Mouse (Mus musculus) spleen, adult 2 months (tissue): Measurements from ENCODE around the gene Pus7. TPM values are rescaled to one million over a fixed set of nuclear protein-coding genes. Genes with fewer than 3 reads are reported as not detected.
"Not testable (repeated sequence)": the region's sequence is repeated elsewhere in the genome, so short reads cannot be mapped to it uniquely, and the experiment has no call there.

Experiments
- DNase-seq, 2 experiments: peaks; one replicate each; pipeline versions ENCODE4 v3.0.0 to v3.0.0-alpha.2; 2012 to 2021; ENCODE audit warnings: low spot score in 2 of 2, low read depth in 1 of 2
- H3K27ac ChIP-seq: fragments of 200-500 bp; 2 replicates; pipeline ENCODE4 v1.5.1; 2012; ENCODE audit warnings: low read length, inconsistent platforms; ENCODE audit not compliant: insufficient read depth
- H3K27me3 ChIP-seq: fragments of 200-500 bp; 2 replicates; pipeline ENCODE4 v1.6.1; 2012; ENCODE audit warnings: mild to moderate bottlenecking, moderate library complexity, low read length, inconsistent platforms; ENCODE audit not compliant: control insufficient read depth, insufficient read depth
- H3K36me3 ChIP-seq: fragments of 200-500 bp; 2 replicates; pipeline ENCODE4 v1.6.1; 2012; ENCODE audit warnings: mild to moderate bottlenecking, low read length, inconsistent platforms; ENCODE audit not compliant: control insufficient read depth, insufficient read depth
- H3K4me1 ChIP-seq: fragments of 200-500 bp; 2 replicates; pipeline ENCODE4 v1.6.1; 2011; ENCODE audit warnings: inconsistent platforms; ENCODE audit not compliant: control insufficient read depth, insufficient read depth, insufficient read length
- H3K4me3 ChIP-seq: fragments of 200-500 bp; 2 replicates; pipeline ENCODE4 v1.5.1; 2011; ENCODE audit warnings: mild to moderate bottlenecking, inconsistent platforms; ENCODE audit not compliant: insufficient read depth, insufficient read length; ENCODE audit errors: extremely low read depth
- CTCF ChIP-seq: fragments of 200-500 bp; IDR thresholded peaks from 2 replicates; pipeline ENCODE4 v1.5.1; 2011; ENCODE audit warnings: mild to moderate bottlenecking, inconsistent platforms; ENCODE audit not compliant: insufficient read depth, insufficient read length, insufficient replicate concordance; ENCODE audit errors: extremely low read depth
- POLR2A ChIP-seq: fragments of 200-500 bp; IDR thresholded peaks from 2 replicates; pipeline ENCODE4 v1.6.1; 2011; ENCODE audit warnings: low read depth, low read length, inconsistent platforms
- WGBS: fragments of 180-500 bp; shearing (Covaris S2); methylation state at CpG from one replicate; pipeline ENCODE4 v1.1.7; 2018; 5-methylcytosine and 5-hydroxymethylcytosine counted together
- polyA plus RNA-seq: library from polyadenylated mRNA; depleted of rRNA; stranded (reverse); fragments of >200 nt; gene quantifications from 2 replicates; pipeline ENCODE4 v1.2.3, GENCODE M21; 2012

The Pus7 gene
- polyA plus RNA-seq, 1 experiment: 2.4 TPM

DNA sequence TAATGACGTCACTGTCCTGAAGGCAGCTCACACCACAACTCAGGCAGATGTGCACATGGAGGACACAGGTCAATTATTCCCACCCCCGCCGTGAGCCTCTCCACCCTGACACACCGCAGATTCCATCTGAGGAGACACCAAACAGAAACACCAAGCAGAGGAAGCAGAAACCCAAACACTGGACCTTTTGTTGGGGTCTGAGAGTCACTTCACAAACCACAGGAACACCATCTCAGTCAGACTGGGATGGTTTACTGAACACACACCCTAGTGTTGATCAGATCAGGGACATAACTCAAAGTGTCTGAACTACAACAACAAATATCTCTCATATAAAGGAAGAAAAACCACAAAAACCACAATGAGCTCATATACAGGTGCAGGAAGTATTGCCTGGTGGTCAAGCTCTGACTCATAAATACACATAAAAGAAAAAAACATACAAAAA is 64.6 kb downstream of the Pus7 start:
- no peak for TF ChIP-seq CTCF
- no peak for TF ChIP-seq POLR2A
- DNase-seq: peak in 1 of 2 experiments; percentile 52
- H3K27ac ChIP-seq: peak overlapping the region; percentile 36

DNA sequence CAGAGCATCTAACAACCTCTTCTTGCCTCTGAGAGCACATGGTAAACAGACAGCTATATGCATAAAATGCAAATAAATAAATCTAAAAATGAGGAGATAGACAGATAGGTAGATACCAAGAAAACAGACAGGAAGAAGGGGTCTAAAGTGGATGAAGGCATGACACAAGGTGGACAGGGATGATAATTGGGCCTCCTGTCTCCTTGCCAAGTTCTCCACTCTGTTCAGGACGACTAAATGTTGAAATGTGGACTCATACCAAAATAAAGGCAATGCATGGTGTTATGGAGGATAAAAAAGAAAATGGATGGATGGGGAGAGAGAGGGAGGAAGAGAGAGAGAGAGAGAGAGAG is 65.4 kb downstream of the Pus7 start:
- no peak for DNase-seq
- peaks cover 16% of the 10 kb centered on the region; the same call in 1 of the 2 replicates for H3K4me1 ChIP-seq
- TF ChIP-seq CTCF (no peak), POLR2A (no peak)
- WGBS: 75% methylated on average over 1 of the region's 1 CpGs
- H3K27ac ChIP-seq: no peak overlapping the region
- no peak overlapping the region for H3K4me3 ChIP-seq
- H3K27me3 ChIP-seq: no peaks in the 10 kb centered on the region
- H3K36me3 ChIP-seq: no peaks in the 10 kb centered on the region

More for the DNA sequence above, 64.6 kb downstream of the Pus7 start:
- Histone ChIP-seq H3K4me3 (no peak overlapping the region), H3K36me3 (no peaks in the 10 kb centered on the region), H3K27me3 (no peaks in the 10 kb centered on the region), H3K4me1 (peaks cover 16% of the 10 kb centered on the region; the same call in 1 of the 2 replicates)
- 18% methylated on average over 4 of the region's 4 CpGs for WGBS

GRCm38 (mm10) chr5:23717469-23718181 is 65.9 kb downstream of the Pus7 start:
- H3K27ac ChIP-seq: no peak overlapping the region
- TF ChIP-seq CTCF: no peak
- TF ChIP-seq POLR2A: no peak
- H3K27me3 ChIP-seq: no peaks in the 10 kb centered on the region
- H3K36me3 ChIP-seq: no peaks in the 10 kb centered on the region
- 74% methylated on average over 3 of the region's 3 CpGs for WGBS
- no peak for DNase-seq
- H3K4me1 ChIP-seq: peaks cover 16% of the 10 kb centered on the region; the same call in 1 of the 2 replicates
- H3K4me3 ChIP-seq: no peak overlapping the region

DNA sequence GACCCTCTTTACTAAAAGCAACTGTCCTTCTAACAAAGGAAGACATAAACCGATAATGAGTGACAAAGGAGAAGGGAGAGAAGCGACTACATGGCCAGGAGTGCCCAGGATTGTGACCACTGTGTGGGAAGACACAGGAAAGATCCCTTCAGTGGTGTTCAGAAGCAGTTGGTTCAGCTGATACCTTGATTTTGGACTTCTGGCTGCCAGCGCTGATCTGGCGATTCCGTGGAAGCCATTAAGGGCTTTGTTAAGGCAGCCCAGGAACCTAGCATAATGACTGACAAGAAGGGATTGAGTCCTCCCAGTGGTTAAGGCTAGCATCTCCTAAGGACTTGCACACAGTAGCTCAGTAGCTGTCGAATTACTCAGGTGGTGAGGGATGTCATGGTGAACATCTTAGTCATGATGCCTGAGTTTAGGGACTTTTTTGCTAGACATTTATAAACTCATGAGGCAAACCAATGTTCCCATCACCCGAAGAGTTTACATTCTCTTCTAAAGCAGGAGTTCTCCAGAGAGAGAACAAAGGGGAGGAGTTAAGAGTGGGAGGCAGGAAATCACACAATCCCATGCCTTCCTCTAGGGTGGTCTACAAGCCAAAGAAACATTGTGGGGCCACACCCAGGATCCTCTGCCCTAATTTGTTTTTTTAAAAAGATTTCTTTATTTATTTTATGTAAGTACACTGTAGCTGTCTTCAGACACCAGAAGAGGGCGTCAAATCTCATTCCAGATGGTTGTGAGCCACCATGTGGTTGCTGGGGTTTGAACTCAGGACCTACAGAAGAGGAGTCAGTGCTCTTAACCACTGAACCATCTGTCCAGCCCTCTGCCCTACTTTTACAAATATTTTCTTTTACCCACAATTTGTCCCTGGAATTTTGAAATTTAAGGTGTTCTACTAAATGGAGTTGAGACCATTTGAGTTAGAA is 69.8 kb downstream of the Pus7 start:
- DNase-seq: no peak
- TF ChIP-seq CTCF (no peak), POLR2A (no peak)
- Histone ChIP-seq H3K4me1 (peaks cover 6% of the 10 kb centered on the region; the same call in 1 of the 2 replicates), H3K4me3 (no peak overlapping the region), H3K27ac (no peak overlapping the region), H3K36me3 (no peaks in the 10 kb centered on the region; the same call in 1 of the 2 replicates), H3K27me3 (no peaks in the 10 kb centered on the region)
- WGBS: 90% methylated on average over 8 of the region's 8 CpGs

GRCm38 (mm10) chr5:23712130-23713001 is 71.1 kb downstream of the Pus7 start:
- 5% methylated on average over 60 of the region's 60 CpGs for WGBS
- peak overlapping the region; percentile 34 for H3K27ac ChIP-seq
- peak; percentile 11 to 81 for DNase-seq
- H3K4me1 ChIP-seq: no peaks in the 10 kb centered on the region
- H3K4me3 ChIP-seq: peak overlapping the region; percentile 71
- TF ChIP-seq CTCF (no peak), POLR2A (peak; percentile 12; the same call in 1 of the 2 replicates)
- no peaks in the 10 kb centered on the region; the same call in 1 of the 2 replicates for H3K36me3 ChIP-seq
- H3K27me3 ChIP-seq: no peaks in the 10 kb centered on the region

DNA sequence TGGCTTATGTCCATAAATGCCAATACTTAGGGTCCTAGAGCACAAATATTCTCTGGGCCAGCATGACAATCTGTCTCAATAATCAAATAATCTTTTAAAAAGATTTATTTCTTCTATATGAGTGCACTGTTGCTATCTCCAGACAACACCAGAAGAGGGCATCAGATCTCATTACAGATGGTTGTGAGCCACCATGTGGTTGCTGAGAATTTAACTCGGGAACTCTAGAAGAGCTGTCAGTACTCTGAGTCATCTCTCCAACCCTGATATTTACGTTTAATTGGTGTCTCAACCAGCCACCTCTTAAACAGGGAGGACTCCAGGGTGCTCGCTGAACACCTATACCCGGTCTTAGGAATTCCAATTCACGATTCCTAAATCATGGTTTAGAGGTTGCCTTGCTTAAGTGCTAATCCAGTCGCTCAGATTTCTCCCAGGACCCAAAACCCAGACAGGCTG is 71.8 kb downstream of the Pus7 start:
- 45% methylated on average over 6 of the region's 6 CpGs for WGBS
- not testable (repeated sequence) for H3K27ac ChIP-seq, H3K27me3 ChIP-seq, H3K4me1 ChIP-seq, H3K36me3 ChIP-seq
- H3K4me3 ChIP-seq: peak overlapping the region; percentile 71
- peak in 1 of 2 experiments; percentile 15 for DNase-seq
